Mouse (Mus musculus) E14TG2a.4 (cell line): ENCODE measurements around the gene Rapgef4.

ENCODE experiments used
- CTCF ChIP-seq: conservative IDR thresholded peaks from 2 replicates; pipeline ENCODE4 v1.5.1; 2014; ENCODE audit warnings: low read length
- NANOG ChIP-seq: IDR thresholded peaks from 2 replicates; pipeline ENCODE4 v1.6.1; 2014; ENCODE audit warnings: borderline replicate concordance, low read length, mixed read lengths
- POU5F1 ChIP-seq: IDR thresholded peaks from 2 replicates; pipeline ENCODE4 v1.6.1; 2014; ENCODE audit warnings: low read length, borderline replicate concordance

DNA sequence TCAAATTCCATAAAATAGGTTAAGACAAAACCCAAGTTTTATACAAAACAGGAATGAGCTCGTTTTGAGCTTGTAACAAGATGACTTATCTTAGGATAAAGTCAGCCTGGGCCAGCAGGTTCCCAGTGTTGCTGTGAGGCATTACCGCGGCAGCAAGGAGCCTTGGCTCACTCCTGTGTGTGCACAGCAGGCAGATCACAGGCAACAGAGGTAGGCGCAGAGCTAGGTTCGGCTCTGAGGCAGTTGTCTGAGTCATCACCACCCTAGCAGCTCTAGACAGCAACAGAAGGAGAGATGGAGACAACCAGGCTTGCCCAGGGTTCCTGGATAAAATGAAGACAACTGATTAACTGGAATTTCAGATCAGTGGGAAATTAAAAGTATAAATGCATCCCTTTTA is 35.0 kb downstream of the Rapgef4 start:
- no peak for TF ChIP-seq CTCF
- no peak for TF ChIP-seq NANOG
- no peak for TF ChIP-seq POU5F1
